Mouse (Mus musculus) forebrain, embryonic 10.5 days (tissue): ENCODE data around the gene Smim9. TPM values are rescaled to one million over a fixed set of nuclear protein-coding genes. Genes with fewer than 3 reads are reported as not detected.

Source experiments
- DNase-seq: peaks from one replicate; pipeline ENCODE4 v3.0.0-alpha.2; 2017; ENCODE audit warnings: low spot score; ENCODE audit errors: extremely low spot score
- H3K27ac ChIP-seq: fragments of 300-500 bp; sonication (generic); 2 replicates; pipeline ENCODE4 v1.5.1; 2016; ENCODE audit warnings: mild to moderate bottlenecking
- H3K27me3 ChIP-seq: fragments of 300-500 bp; sonication (generic); 2 replicates; pipeline ENCODE4 v1.6.1; 2016; ENCODE audit warnings: mild to moderate bottlenecking; ENCODE audit not compliant: poor library complexity, severe bottlenecking
- H3K36me3 ChIP-seq: fragments of 300-500 bp; sonication (generic); replicated peaks from 2 replicates; pipeline ENCODE4 v1.6.1; 2016; ENCODE audit warnings: mild to moderate bottlenecking, moderate library complexity
- H3K4me1 ChIP-seq: fragments of 300-500 bp; sonication (generic); 2 replicates; pipeline ENCODE4 v1.6.1; 2016
- H3K4me3 ChIP-seq: fragments of 300-500 bp; sonication (generic); 2 replicates; pipeline ENCODE4 v1.5.1; 2016; ENCODE audit warnings: mild to moderate bottlenecking, moderate library complexity
- H3K9me3 ChIP-seq: fragments of 300-500 bp; sonication (generic); 2 replicates; pipeline ENCODE4 v1.6.1; 2016; ENCODE audit warnings: mild to moderate bottlenecking, moderate library complexity
- WGBS: fragments of 180-500 bp; shearing (Covaris S2); methylation state at CpG from one replicate; pipeline ENCODE4 v1.1.7; 2016; 5-methylcytosine and 5-hydroxymethylcytosine counted together
- polyA plus RNA-seq: library from polyadenylated mRNA; unstranded; fragments of >200 nt; fragmentation: Nextera tagmentation; extraction: Ambion mirVana; gene quantifications from 2 replicates; pipeline ENCODE4 v1.2.1, GENCODE M21; 2016

The Smim9 gene
- polyA plus RNA-seq, 1 experiment from 2014 or later = not detected

DNA sequence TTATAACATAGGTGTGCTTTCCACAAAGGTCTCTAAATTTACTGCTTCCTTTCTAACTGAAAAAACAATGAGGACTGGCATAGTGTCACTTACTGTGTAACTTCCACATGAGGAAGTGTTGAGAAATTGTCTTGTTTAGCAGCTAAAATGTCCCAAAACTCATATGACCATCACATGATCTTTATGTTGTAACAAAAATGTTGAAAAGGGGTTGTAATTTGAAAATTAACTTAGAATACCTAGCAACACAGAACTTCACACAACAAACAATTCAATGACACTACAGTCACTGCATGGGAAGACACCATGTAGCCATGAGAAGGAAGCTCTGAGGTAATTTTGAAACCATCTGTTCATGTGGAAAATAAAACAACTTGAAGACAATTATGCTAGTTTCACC is 36.7 kb downstream of the Smim9 start:
- no peak overlapping the region for H3K27ac ChIP-seq
- DNase-seq = no peak

DNA sequence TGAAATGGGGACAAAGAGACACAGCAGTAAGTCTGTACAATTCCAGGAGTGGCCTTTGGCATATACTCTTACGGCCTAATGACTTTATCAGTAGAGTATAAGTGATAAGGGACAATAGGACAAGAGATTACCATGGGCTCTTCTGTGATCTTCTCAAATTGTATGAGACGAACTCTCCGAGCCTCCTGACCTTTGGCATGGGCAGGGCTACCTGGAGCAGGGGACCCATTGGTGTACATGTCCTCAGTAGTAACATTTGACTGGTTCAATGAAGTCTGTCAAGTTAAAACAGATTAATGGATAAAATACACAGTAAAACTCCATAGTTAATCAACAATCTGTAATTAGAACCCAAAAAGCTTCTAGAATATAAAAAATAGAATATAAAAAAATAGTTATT is 38.0 kb downstream of the Smim9 start:
- Histone ChIP-seq H3K36me3 (peaks cover 11% of the 10 kb centered on the region; the same call in 1 of the 2 replicates), H3K4me3 (no peak overlapping the region), H3K9me3 (no peaks in the 10 kb centered on the region), H3K27me3 (no peaks in the 10 kb centered on the region), H3K27ac (no peak overlapping the region), H3K4me1 (peaks cover 5% of the 10 kb centered on the region; the same call in 1 of the 2 replicates)
- DNase-seq = no peak
- 92% methylated on average over 3 of the region's 3 CpGs for WGBS

More for the DNA sequence above, 36.7 kb downstream of the Smim9 start:
- H3K27me3 ChIP-seq = no peaks in the 10 kb centered on the region
- peaks cover 5% of the 10 kb centered on the region; the same call in 1 of the 2 replicates for H3K4me1 ChIP-seq
- H3K4me3 ChIP-seq = no peak overlapping the region
- peaks cover 11% of the 10 kb centered on the region; the same call in 1 of the 2 replicates for H3K36me3 ChIP-seq
- H3K9me3 ChIP-seq = no peaks in the 10 kb centered on the region

DNA sequence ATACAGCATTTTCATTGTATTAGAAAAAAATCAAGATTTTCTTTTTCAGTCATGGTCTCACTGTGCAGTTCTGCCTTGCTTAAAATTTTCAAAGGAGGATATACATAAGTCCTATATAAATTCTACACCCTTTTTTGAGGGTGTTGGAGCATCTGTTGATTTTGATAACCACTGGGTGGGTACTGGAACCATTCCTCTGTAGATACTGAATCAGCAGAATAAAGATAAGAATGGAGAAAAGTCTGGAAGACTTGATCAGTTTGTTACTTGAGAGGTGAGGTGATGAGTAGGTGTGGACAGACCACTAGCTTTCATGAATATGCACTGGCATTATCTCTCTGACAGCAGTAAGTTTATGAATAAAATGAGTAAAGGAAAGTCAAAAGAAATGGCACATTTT is 48.0 kb downstream of the Smim9 start:
- H3K9me3 ChIP-seq = no peaks in the 10 kb centered on the region
- no peaks in the 10 kb centered on the region for H3K4me1 ChIP-seq
- H3K4me3 ChIP-seq = no peak overlapping the region
- H3K27ac ChIP-seq = no peak overlapping the region
- DNase-seq = no peak
- H3K27me3 ChIP-seq = no peaks in the 10 kb centered on the region
- H3K36me3 ChIP-seq = peaks cover 5% of the 10 kb centered on the region

DNA sequence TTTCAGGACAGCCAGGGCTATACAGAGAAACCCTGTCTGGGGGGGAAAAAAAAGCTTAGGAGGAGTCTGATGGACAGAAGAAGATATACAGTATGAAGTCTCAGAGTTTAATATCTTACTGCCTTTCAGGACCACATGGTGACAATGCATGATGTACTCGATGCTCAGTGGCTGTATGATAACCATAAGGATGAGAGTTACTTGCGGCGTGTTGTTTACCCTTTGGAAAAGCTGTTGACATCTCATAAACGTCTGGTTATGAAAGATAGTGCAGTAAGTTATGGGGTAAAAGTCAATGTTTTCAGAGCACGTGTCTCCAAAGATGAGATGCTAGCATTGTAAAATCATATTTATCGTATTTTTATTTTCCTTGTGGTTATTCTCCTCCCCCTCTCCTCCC is 61.3 kb downstream of the Smim9 start:
- no peaks in the 10 kb centered on the region for H3K9me3 ChIP-seq
- no peak overlapping the region for H3K4me3 ChIP-seq
- H3K4me1 ChIP-seq = no peaks in the 10 kb centered on the region
- H3K36me3 ChIP-seq = peaks cover 92% of the 10 kb centered on the region
- H3K27ac ChIP-seq = no peak overlapping the region
- no peak for DNase-seq
- H3K27me3 ChIP-seq = no peaks in the 10 kb centered on the region
- 92% methylated on average over 6 of the region's 6 CpGs for WGBS

DNA sequence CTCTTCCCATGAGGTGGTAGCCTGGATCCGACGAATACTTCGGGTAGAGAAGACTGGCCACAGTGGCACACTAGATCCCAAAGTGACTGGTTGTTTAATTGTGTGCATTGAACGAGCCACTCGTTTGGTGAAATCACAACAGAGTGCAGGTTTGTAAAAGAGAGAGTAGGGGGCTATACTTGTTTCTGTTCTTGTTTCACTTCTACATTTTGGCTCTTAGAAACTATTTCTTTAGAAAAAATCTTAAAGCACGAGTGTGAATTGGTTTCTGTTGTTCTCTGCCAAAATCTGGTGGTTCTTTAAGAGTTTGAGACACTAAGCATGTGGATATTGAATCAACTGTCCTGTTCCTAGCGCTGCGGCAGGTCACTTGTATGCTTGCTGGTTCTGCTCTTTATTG is 64.8 kb downstream of the Smim9 start:
- no peak overlapping the region for H3K4me3 ChIP-seq
- no peaks in the 10 kb centered on the region for H3K4me1 ChIP-seq
- peaks cover 58% of the 10 kb centered on the region for H3K36me3 ChIP-seq
- H3K9me3 ChIP-seq = no peaks in the 10 kb centered on the region
- no peak overlapping the region for H3K27ac ChIP-seq
- WGBS = 90% methylated on average over 8 of the region's 8 CpGs
- no peaks in the 10 kb centered on the region for H3K27me3 ChIP-seq
- DNase-seq = no peak

DNA sequence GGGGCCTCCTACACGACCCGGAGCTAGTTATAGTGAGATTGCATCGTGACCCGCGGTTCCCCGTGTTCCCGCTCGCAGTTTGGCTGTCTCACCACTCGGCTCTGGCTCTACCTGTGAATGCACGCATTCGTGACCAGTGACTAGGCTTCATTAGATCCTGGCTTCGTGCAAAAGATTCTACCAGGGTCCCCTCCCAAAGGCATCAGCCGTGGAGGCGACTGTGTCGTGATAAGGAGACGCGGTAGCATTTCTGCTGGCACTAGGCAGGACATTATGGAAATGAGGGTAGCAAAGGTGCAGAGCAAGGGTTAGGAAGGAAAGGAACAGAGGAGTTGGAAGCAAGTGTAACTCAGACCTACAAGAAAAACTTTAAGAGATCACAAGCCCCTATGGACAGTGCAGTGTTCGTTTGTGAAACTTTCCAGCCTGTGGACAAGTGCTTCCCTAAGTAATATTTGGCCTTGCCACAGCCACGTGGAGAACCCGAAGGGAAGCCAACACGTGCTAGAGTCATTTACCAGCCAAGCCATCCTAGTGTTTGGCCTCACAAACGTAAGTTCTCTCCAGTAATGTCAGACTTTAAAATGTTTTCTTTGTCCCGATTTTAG is 67.3 kb downstream of the Smim9 start:
- no peaks in the 10 kb centered on the region for H3K27me3 ChIP-seq
- H3K4me1 ChIP-seq = no peaks in the 10 kb centered on the region
- peak overlapping the region; percentile 89 for H3K27ac ChIP-seq
- peak overlapping the region; percentile 63 for H3K4me3 ChIP-seq
- WGBS = 17% methylated on average over 23 of the region's 23 CpGs
- DNase-seq = no peak
- peaks cover 33% of the 10 kb centered on the region for H3K36me3 ChIP-seq
- H3K9me3 ChIP-seq = no peaks in the 10 kb centered on the region

Other genes starting within 250 kb of the Smim9 start
- gene Gab3, start 78.3 kb downstream of the Smim9 start, polyA plus RNA-seq = 0.56 and 0.77 TPM in 2 replicates
- gene Dkc1, start 67.9 kb downstream of the Smim9 start, polyA plus RNA-seq = 266 and 289 TPM in 2 replicates
- 21.0 and 21.4 TPM in 2 replicates for gene Mpp1, start 32.8 kb downstream of the Smim9 start, polyA plus RNA-seq
- 29.4 and 29.7 TPM in 2 replicates for gene Fundc2, start 218.6 kb upstream of the Smim9 start, polyA plus RNA-seq
- gene F8, start 218.8 kb upstream of the Smim9 start, polyA plus RNA-seq = 0.69 and 0.74 TPM in 2 replicates